Mouse (Mus musculus): ENCODE results near the gene H60b. TPM values are rescaled to one million over a fixed set of nuclear protein-coding genes. Genes with fewer than 3 reads are reported as not detected.
"Not testable (repeated sequence)": the region's sequence is repeated elsewhere in the genome, so short reads cannot be mapped to it uniquely, and the experiment has no call there.

The H60b gene
- polyA plus RNA-seq (2015; fragmentation: Nextera tagmentation; extraction: Ambion mirVana): 1.4 and 1.5 TPM in 2 replicates

DNA sequence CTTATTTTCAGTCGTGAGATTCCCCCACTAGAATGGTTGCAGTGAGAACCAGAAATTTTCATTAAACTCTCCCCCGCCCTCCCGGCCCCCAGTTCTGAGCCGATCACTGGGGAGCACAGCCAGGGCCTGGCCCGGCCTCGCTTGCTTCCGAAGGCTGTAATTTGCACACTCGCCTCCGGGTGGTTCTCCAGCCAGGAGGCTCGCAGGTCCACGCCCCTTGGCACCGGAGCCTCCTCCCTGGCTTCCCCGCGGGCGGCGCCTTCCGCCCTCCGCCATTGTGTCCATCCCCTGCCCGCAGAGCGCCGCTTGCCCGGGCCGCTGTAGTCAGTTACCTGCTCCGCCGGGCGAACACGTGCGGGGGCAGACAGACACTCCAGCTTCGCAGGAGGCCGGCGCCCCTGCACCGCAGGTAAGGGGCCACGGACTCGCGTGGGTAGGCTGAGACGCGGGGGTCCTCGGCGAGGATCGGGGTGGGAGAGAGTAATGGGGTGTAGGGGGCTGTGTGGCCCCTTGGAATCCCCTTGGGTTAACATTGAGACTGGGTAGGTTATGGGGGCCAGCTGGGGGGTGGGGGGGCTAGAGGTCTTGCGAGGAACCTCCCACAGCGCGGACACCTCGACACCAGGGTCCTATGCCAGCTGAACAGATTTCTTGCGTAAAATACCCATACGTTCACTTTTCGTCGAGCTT, at the start of gene H60b, which contains the start of gene Raet1e:
H60b (plus strand) TSS at position 277 of the 690 bp plus-strand sequence.
Raet1e (plus strand) TSS at position 260 of the 690 bp plus-strand sequence.
- WGBS: under 1% methylated on average over 46 of the region's 48 CpGs
- H3K36me3 ChIP-seq, H3K27ac ChIP-seq, H3K9me3 ChIP-seq: not testable (repeated sequence)
- peak; percentile 75 for ATAC-seq
- Histone ChIP-seq H3K4me3 (replicated peaks) (peak within 1 kb of the TSS; percentile 38), H3K4me2 (replicated peaks) (peak within 1 kb of the TSS; percentile 61), H3K27me3 (peaks cover 82% of the 10 kb centered on the region), H3K4me1 (replicated peaks) (peaks cover 16% of the 10 kb centered on the region), H3K9ac (replicated peaks) (peak within 1 kb of the TSS; percentile 44; the same call in 1 of the 2 replicates)

DNA sequence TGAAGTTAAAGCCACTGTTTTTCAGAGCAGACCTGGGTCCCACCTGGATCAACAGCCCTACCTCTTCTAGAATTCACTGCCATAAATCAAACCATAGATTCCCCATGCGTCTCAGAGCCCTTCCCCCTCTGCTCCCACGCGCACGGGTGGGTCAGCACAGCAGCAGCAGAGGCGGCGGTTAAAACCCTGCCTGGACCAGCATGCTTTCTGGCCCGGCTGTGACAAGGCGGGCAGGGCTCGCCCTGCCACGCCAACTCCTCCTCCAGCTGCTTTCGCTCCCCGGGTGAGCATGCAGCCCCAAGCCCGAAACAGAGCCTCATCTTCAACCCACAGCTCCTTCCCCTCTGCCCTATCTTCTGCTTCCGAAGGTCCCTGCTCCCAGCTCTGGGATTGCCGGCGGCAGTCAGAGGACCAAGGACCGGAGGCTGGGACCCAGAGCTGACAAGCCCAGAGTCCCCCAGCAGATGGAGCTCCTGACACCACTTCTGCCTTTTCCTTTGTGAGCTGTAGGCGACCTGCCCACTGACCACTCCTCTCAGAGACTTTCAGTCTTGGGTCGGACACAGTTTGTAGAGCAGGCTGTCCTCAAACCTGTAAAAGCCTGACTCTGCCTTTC, 17.6 kb upstream of the H60b start:
- under 1% methylated on average over 19 of the region's 19 CpGs for WGBS
- no peaks in the 10 kb centered on the region for H3K4me1 ChIP-seq (replicated peaks)
- 0 out of 2 replicates have a peak, but pooled peaks cover 3% of the 10 kb centered on the region for H3K27me3 ChIP-seq
- peak overlapping the region; percentile 67 for H3K4me2 ChIP-seq (replicated peaks)
- H3K36me3 ChIP-seq: no peaks in the 10 kb centered on the region
- ATAC-seq: peak; percentile 81
- H3K27ac ChIP-seq: no peak overlapping the region
- peak overlapping the region; percentile 43 for H3K4me3 ChIP-seq (replicated peaks)
- H3K9me3 ChIP-seq: no peaks in the 10 kb centered on the region
- H3K9ac ChIP-seq (replicated peaks): peak overlapping the region; percentile 67

DNA sequence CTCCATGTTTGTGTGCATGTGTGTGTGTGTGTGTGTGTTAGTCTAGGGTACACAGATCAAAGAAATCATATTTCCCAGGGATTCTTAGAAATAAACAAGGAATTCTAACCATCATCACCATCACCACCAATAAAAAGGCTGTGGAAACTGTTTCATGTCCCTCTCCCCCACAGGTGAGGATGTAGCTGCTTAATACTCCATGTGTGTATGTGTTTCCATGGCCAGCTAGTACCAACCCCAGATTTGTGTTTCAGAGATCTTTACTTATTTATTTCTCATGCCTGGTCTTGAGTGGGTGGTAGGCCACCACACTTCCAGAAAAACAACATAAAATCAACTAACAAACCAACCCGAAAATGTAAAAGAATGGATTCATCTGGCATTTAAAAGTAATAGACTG, 16.2 kb upstream of the H60b start:
- WGBS: 91% methylated on average over 1 of the region's 1 CpGs
- H3K9me3 ChIP-seq; H3K36me3 ChIP-seq; H3K4me2 ChIP-seq (replicated peaks); H3K4me3 ChIP-seq (replicated peaks); H3K27ac ChIP-seq; H3K4me1 ChIP-seq (replicated peaks); H3K9ac ChIP-seq (replicated peaks); ATAC-seq; H3K27me3 ChIP-seq: not testable (repeated sequence)

DNA sequence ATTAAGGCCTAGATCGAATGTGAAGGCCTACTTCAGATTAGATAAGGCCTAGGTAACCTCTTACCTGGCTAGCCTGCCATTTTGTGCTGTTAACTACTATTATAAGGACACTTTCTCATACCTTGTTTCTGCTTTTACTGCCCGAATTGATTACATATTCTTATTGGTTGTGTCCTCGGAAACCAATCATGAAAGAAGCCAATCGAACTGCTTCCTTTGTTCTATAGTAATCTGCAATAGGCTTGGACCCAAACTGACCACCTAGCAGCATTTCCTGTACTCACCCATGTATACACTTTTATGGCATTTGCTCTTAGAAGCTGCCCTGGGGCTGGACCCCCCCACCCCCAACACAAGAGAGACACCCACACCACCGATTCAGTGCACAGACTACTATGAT, 15.5 kb upstream of the H60b start:
- no peak for ATAC-seq
- no peak overlapping the region for H3K9ac ChIP-seq (replicated peaks)
- H3K4me2 ChIP-seq (replicated peaks): no peak overlapping the region
- no peaks in the 10 kb centered on the region for H3K9me3 ChIP-seq
- no peaks in the 10 kb centered on the region for H3K4me1 ChIP-seq (replicated peaks)
- no peaks in the 10 kb centered on the region for H3K36me3 ChIP-seq
- no peak overlapping the region for H3K4me3 ChIP-seq (replicated peaks)
- no peak overlapping the region for H3K27ac ChIP-seq
- 74% methylated on average over 5 of the region's 5 CpGs for WGBS
- H3K27me3 ChIP-seq: 0 out of 2 replicates have a peak, but pooled peaks cover 3% of the 10 kb centered on the region

DNA sequence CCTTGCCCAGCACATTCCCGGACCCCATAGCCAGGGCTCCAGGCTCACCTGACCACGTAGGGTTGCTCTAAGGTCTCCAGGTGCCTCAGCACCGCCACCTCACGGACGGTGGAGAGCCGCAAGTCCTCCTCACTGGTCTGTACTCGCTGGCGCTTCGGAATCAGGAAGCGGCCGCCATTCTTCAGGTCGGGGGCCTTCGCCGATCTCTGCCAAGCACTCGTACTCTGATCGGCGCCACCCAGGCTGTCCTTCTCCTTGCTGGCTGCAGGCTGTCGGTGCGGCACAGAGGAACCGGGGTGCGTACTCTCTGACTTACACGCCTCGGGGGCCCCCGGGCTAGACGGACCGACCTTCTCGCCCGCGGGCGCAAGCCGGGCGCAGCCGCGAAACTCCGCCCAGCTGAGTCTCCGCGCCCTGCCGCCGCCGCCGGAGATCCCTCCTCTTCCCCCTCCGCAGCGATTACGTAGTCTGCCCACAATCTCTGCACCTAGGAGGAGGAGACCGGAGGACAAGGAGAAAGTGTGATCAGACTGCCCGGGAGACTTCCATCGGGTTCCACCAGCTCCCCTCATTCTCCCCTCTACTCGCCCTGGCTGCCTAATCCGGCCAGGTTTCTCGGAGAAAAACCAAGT, 9.8 kb upstream of the H60b start:
- ATAC-seq: peak; percentile 91
- Histone ChIP-seq H3K36me3 (no peaks in the 10 kb centered on the region), H3K27me3 (peaks cover 40% of the 10 kb centered on the region), H3K9me3 (no peaks in the 10 kb centered on the region), H3K4me3 (replicated peaks) (peak overlapping the region; percentile 56), H3K9ac (replicated peaks) (peak overlapping the region; percentile 71), H3K27ac (no peak overlapping the region), H3K4me1 (replicated peaks) (peaks cover 31% of the 10 kb centered on the region), H3K4me2 (replicated peaks) (peak overlapping the region; percentile 76)
- WGBS: under 1% methylated on average over 48 of the region's 50 CpGs

DNA sequence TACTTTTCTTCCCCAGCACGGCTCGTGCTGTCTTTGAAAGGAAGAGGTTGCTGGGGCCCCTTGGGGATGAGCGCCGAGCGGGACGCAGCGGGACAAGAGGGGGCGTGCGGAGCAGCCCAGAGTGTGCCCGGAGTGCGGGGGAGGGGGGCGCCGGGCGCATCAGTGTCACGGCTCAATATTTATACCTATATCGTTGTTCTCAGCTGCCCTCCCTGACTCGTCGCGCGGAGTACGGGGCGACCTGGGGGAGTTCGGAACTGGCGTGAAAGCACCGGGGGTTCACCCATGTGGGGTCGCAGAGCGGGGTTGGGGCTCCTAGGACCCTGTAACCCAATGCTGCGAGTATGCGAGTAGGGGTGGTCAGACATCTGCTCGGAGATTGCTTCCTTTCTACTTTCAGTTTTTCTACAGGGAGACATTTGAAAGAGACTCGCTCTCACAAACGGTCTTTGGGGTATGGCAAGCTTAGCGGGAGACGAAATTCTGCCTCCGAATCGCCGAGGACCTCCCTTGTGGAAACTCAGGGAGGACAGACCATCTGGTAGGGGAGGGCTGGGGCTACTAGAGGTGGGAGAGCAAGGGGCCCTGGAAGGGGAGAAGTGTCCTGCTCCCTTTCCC, 9.2 kb upstream of the H60b start, which contains the start of gene E030030I06Rik:
E030030I06Rik (minus strand) TSS at position 198 of the 618 bp plus-strand sequence.
- peak within 1 kb of the TSS; percentile 76 for H3K4me2 ChIP-seq (replicated peaks)
- H3K27ac ChIP-seq: no peak within 1 kb of the TSS
- H3K27me3 ChIP-seq: peaks cover 45% of the 10 kb centered on the region
- peak within 1 kb of the TSS; percentile 56 for H3K4me3 ChIP-seq (replicated peaks)
- under 1% methylated on average over 37 of the region's 37 CpGs for WGBS
- no peaks in the 10 kb centered on the region for H3K9me3 ChIP-seq
- peaks cover 33% of the 10 kb centered on the region for H3K4me1 ChIP-seq (replicated peaks)
- H3K36me3 ChIP-seq: no peaks in the 10 kb centered on the region
- ATAC-seq: peak; percentile 61
- H3K9ac ChIP-seq (replicated peaks): peak within 1 kb of the TSS; percentile 71

DNA sequence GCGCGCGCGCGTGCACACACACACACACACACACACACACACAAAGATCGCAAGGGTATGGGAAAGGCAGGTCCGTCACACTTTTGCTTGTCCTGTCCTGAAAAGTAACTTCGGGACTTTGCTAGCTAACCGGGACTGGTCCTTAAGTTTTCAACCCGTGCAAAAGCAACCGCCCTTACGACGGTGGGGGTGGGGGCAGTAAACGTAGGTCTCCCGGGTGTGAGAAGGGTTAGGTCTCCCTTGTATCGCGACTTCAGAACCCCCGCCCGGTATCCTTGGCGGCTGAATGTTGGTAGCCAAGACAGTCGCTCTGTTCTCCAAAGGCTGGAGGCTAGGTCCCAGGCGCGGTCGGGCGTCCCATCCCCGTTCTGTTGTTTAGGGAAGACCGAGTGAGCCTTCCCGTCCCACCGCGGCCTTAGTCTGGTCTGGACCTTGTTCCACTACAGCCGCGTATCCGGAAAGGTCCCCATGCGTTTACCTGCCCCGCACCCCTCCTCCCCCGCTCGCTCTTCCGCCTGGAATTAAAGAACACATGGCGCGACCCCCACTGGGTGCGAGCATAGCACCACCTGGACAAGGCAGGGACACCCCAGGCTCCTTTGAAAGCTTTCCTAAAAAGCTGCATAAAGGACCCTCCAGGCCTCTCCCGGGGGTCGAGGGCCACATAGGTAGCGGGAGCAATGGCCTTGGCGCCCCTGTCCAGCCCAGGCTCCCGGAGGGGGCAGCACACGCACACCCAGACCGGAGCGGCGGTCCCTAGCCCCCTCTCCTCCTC, 8.5 kb upstream of the H60b start:
- Histone ChIP-seq H3K4me2 (replicated peaks) (peak overlapping the region; percentile 76), H3K4me1 (replicated peaks) (peaks cover 36% of the 10 kb centered on the region), H3K36me3 (no peaks in the 10 kb centered on the region), H3K9ac (replicated peaks) (0 out of 2 replicates have a peak overlapping the region, but pooled peaks have one; percentile 71), H3K4me3 (replicated peaks) (peak overlapping the region; percentile 56), H3K27ac (no peak overlapping the region), H3K27me3 (peaks cover 46% of the 10 kb centered on the region), H3K9me3 (no peaks in the 10 kb centered on the region)
- WGBS: under 1% methylated on average over 50 of the region's 50 CpGs
- peak; percentile 18; the same call in 1 of the 2 replicates for ATAC-seq

DNA sequence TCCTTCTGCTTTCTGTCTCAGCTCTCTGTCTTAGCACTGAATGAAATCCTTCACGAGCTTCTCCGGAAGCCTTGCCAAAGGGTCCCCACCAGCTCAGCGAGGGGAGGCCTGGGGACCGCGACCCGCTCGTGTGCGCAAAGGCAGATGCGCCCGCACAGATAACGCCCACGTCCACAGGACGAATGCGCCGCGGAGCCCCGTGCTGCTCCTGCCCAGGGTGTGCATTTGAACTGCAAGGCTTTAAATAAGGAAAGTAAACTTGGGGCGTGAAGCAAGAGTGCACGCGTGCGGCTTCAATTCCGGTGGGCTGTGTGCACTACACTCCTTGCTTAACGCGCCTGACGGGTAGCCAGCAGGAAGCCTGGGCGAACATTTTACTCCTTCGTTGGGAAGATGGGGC, 7.8 kb upstream of the H60b start:
- peak overlapping the region; percentile 76 for H3K4me2 ChIP-seq (replicated peaks)
- no peaks in the 10 kb centered on the region for H3K36me3 ChIP-seq
- H3K27ac ChIP-seq: no peak overlapping the region
- ATAC-seq: no peak
- WGBS: under 1% methylated on average over 27 of the region's 27 CpGs
- no peaks in the 10 kb centered on the region for H3K9me3 ChIP-seq
- H3K9ac ChIP-seq (replicated peaks): no peak overlapping the region
- H3K4me1 ChIP-seq (replicated peaks): peaks cover 36% of the 10 kb centered on the region
- H3K27me3 ChIP-seq: peaks cover 53% of the 10 kb centered on the region
- H3K4me3 ChIP-seq (replicated peaks): peak overlapping the region; percentile 56

DNA sequence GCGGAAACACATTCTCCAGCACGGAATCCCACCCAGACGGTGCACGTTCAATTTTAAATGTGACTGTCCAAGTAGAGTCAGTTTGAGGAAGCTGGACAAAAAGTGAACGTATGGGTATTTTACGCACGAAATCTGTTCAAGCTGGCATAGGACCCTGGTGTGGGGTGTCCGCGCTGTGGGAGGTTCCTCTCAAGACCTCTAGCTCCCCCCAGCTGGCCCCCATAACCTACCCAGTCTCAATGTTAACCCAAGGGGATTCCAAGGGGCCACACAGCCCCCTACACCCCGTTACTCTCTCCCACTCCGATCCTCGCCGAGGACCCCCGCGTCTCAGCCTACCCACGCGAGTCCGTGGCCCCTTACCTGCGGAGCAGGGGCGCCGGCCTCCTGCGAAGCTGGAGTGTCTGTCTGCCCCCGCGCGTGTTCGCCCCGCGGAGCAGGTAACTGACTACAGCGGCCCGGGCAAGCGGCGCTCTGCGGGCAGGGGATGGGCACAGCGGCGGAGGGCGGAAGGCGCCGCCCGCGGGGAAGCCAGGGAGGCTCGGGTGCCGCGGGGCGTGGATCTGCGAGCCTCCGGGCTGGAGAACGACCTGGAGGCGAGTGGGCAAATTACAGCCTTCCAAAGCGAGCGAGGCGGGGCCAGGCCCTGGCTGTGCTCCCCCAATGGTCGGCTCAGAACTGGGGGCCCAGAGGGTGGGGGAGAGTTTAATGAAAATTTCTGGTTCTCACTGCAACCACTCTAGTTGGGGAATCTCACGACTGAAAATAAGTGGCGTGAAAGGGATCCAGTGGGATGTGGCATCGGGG, 7.1 kb upstream of the H60b start:
- H3K27ac ChIP-seq; H3K36me3 ChIP-seq; H3K9me3 ChIP-seq; H3K9ac ChIP-seq (replicated peaks); ATAC-seq: not testable (repeated sequence)
- peaks cover 59% of the 10 kb centered on the region for H3K27me3 ChIP-seq
- H3K4me3 ChIP-seq (replicated peaks): peak overlapping the region; percentile 56
- H3K4me2 ChIP-seq (replicated peaks): peak overlapping the region; percentile 76
- H3K4me1 ChIP-seq (replicated peaks): peaks cover 36% of the 10 kb centered on the region
- under 1% methylated on average over 55 of the region's 55 CpGs for WGBS

DNA sequence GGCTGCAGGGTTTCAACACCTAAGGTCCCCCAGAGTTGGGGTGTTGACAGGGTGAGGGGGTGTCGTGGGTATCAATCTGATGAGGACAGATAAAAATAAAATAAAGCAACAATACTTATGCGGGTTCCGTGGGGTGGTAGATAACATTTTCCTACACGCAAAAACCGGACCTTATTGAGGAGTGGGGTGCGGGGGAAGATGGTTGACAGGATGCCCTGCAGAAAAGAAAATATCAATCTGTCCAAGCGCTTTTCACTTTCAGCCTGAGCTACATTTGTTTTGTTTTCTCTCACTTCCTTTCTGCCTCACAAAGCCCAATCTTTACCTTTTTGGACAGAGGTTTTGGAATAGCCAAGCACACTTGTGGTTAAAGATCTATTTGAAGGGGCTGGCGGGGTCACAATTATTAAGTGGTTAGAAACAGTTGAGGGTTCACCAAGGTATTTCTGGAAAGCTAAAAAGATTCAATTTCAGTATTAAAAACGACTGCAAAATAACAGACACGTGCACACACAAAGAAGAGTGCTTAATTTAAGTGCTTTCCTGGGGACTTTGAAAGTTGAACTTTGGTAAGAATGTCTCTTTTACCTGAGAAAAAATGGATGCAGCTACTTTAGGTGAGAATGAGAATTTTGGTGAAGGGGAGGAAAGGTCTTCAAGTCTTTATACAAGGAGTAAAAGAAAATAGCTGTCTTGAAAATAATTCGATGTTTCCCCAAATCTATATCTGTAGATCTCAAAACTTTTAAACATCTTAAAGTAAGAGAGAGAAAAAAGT, 6.3 kb upstream of the H60b start:
- ATAC-seq; H3K27ac ChIP-seq; H3K36me3 ChIP-seq; H3K9ac ChIP-seq (replicated peaks); H3K9me3 ChIP-seq; H3K4me3 ChIP-seq (replicated peaks); H3K4me2 ChIP-seq (replicated peaks): not testable (repeated sequence)
- Histone ChIP-seq H3K27me3 (peaks cover 67% of the 10 kb centered on the region), H3K4me1 (replicated peaks) (peaks cover 36% of the 10 kb centered on the region)
- WGBS: 2% methylated on average over 11 of the region's 11 CpGs
